Mouse (Mus musculus) G1E (cell line): Measurements from ENCODE around the gene Nqo1. TPM values are rescaled to one million over a fixed set of nuclear protein-coding genes. Genes with fewer than 3 reads are reported as not detected.

Experiments used
- ATAC-seq: 2 replicates; pipeline ENCODE4 v1.8.0; 2016; ENCODE audit warnings: mild to moderate bottlenecking; ENCODE audit not compliant: insufficient number of reproducible peaks, poor library complexity, low FRiP score, severe bottlenecking; ENCODE audit errors: extremely low read depth
- DNase-seq: peaks from one replicate; pipeline ENCODE4 v3.0.0; 2012; ENCODE audit warnings: low spot score
- H3K27me3 ChIP-seq: 2 replicates; pipeline ENCODE4 v1.6.1; 2012; ENCODE audit warnings: mild to moderate bottlenecking, low read length, inconsistent platforms; ENCODE audit not compliant: insufficient read depth
- H3K36me3 ChIP-seq: replicated peaks from 2 replicates; pipeline ENCODE3; 2012; ENCODE audit warnings: mild to moderate bottlenecking, inconsistent platforms
- H3K4me1 ChIP-seq: 2 replicates; pipeline ENCODE4 v1.6.1; 2012; ENCODE audit warnings: low read depth, low read length, inconsistent platforms, mixed read lengths; ENCODE audit not compliant: insufficient read depth
- H3K4me3 ChIP-seq: 2 replicates; pipeline ENCODE4 v1.5.1; 2012; ENCODE audit warnings: low read depth, mild to moderate bottlenecking, inconsistent platforms, low read length, moderate library complexity, mixed read lengths
- H3K9me3 ChIP-seq: replicated peaks from 2 replicates; pipeline ENCODE4 v1.6.1; 2012; ENCODE audit warnings: inconsistent platforms
- CTCF ChIP-seq: IDR thresholded peaks from 2 replicates; pipeline ENCODE4 v1.5.1; 2012; ENCODE audit warnings: low read depth, low read length, inconsistent platforms, mixed read lengths
- GATA1 ChIP-seq: IDR thresholded peaks from 2 replicates; pipeline ENCODE4 v1.6.1; 2012; ENCODE audit warnings: borderline replicate concordance, low read length, inconsistent platforms, mixed read lengths
- GATA2 ChIP-seq: IDR thresholded peaks from 2 replicates; pipeline ENCODE4 v1.6.1; 2012; ENCODE audit warnings: low read depth, low read length, inconsistent platforms, borderline replicate concordance
- POLR2AphosphoS5 ChIP-seq: IDR thresholded peaks from 2 replicates; pipeline ENCODE4 v1.6.1; 2012; ENCODE audit warnings: low read depth, low read length, inconsistent platforms; ENCODE audit not compliant: insufficient replicate concordance
- TAL1 ChIP-seq: conservative IDR thresholded peaks from 2 replicates; pipeline ENCODE4 v1.6.1; 2012; ENCODE audit warnings: low read depth, low read length, inconsistent platforms, mixed read lengths
- polyA plus RNA-seq: library from polyadenylated mRNA; stranded (reverse); fragments of >175 nt; gene quantifications from 2 replicates; pipeline ENCODE4 v1.2.3, GENCODE M21; 2012
- total RNA-seq, 2 experiments: library from RNA; stranded (forward) in 1 of 2; stranded (reverse) in 1 of 2; fragments of 200-1000 nt in 1 of 2; fragments of >200 nt in 1 of 2; fragmentation: Nextera tagmentation in 1 of 2; gene quantifications; 2 replicates each; pipeline ENCODE4 v1.2.3; 2014 to 2017

Gene Nqo1
- total and polyA plus RNA-seq, 3 experiments: 0.35 to 13.2 (median 5.6) TPM

DNA sequence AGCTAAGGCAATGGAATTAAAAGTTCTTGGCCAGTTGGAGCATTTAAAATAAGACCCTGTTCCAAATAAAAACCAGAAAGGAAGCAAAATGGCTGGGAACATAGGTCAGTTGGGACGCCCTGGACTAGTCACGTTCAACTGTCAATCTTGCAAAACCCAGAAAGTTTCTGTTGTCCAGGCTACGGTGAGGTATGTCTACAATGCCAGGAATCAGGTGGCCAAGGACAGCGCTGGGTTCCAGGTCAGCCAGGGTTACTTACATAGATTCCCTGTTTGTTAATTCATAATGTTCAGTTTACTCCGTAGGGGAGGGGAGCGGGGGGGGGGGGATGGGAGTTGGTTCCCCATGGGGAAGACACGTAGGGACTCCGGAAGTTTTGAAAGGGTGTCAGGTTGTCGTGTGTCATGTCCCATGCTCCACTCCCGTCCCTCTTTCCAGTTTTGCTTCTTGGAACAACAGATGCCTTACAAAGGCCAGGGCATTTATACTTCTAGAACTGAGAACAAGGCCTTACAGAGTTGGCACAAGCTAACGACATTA lies 32.5 kb upstream of the Nqo1 start:
- Histone ChIP-seq H3K4me1 (peaks cover 35% of the 10 kb centered on the region), H3K27me3 (peaks cover 7% of the 10 kb centered on the region; the same call in 1 of the 2 replicates), H3K9me3 (no peaks in the 10 kb centered on the region), H3K36me3 (peaks cover 14% of the 10 kb centered on the region), H3K4me3 (peak overlapping the region; percentile 83)
- DNase-seq (peak; percentile 62), ATAC-seq (no peak)
- TF ChIP-seq CTCF (no peak), GATA2 (no peak), POLR2AphosphoS5 (no peak), GATA1 (no peak), TAL1 (no peak)

DNA sequence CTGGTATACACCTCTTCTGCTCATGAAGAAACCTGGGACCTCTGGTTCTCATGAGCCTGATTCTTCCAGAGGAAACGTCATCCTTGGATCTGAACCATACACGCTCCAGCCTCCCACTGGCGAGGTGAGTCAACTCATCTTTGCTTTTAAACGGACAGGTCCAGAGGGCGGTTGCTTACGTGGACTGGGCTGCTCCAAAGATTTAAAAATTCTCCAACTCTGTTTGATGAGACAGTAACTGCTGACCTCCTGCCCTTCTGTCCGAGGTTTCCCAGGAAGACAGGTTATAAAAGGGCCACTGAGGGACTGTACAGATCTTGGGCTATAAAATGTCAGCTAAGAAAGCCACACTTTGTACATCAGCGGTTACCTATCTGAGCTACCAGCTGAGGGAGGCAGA lies 27.8 kb upstream of the Nqo1 start:
- H3K27me3 ChIP-seq: peaks cover 30% of the 10 kb centered on the region
- DNase-seq (no peak), ATAC-seq (no peak)
- no peaks in the 10 kb centered on the region for H3K36me3 ChIP-seq
- no peaks in the 10 kb centered on the region for H3K9me3 ChIP-seq
- peaks cover 15% of the 10 kb centered on the region for H3K4me1 ChIP-seq
- no peak for TF ChIP-seq GATA2
- TF ChIP-seq CTCF: no peak
- TF ChIP-seq TAL1: no peak
- no peak for TF ChIP-seq POLR2AphosphoS5
- TF ChIP-seq GATA1: no peak
- H3K4me3 ChIP-seq: no peak overlapping the region

DNA sequence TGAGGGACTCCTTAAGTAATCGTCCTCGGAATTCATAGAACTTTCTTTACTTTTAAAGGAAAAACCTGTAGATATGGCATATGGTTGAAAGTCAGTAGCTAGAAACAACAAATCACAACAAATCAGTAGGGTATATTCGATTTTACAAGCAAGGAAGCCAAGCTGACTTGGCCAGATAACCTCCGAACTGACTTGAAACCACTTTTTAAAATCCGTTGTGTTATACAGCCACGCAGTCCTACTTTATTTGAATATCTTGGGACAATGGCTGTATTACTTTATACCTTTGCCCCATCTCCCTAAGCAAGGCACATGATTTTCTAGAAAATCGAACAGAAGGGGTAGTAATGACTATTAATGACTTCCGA lies 22.2 kb upstream of the Nqo1 start:
- Histone ChIP-seq H3K4me1 (peaks cover 51% of the 10 kb centered on the region), H3K4me3 (peak overlapping the region; percentile 88; the same call in 1 of the 2 replicates), H3K27me3 (peaks cover 23% of the 10 kb centered on the region), H3K9me3 (no peaks in the 10 kb centered on the region), H3K36me3 (peaks cover 34% of the 10 kb centered on the region)
- DNase-seq: no peak
- ATAC-seq: no peak
- TF ChIP-seq TAL1 (0 out of 2 replicates have a peak, but pooled peaks have one; percentile 32), GATA1 (no peak)

DNA sequence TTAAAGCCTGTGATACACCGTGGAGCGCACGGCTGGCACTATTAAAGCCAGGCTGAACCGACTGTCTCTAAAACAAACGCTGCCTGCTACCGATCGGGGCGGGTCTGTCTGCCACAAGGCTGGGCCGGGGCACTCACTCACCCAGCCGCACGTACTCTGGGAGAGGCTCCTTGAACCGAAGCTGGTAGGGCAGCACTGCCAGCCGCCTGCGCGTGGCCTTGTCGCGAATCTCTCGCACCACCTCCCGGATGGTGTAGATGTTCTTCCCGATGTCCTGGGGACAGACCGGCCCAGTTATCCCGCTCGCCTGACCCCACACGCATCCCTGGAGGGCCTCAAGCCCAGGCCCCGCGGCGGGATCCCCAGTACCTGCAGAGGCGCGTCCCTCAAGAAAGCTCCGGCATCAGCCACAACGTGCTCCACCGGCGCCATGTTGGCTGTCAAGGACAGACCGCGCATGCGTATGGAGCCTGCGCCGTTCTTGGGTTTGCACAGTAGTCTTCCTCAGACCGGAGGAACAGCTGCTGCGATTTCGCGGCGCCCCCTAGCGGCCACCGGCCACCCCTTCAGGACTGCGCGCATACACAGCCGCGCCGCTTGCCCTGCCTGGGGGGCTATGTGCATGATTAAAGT lies 21.7 kb upstream of the Nqo1 start, which contains the start of gene Nob1:
Gene Nob1, minus strand, starts transcription at position 455 of the 633 bp plus-strand sequence.
- Histone ChIP-seq H3K27me3 (peaks cover 18% of the 10 kb centered on the region), H3K9me3 (no peaks in the 10 kb centered on the region), H3K36me3 (peaks cover 39% of the 10 kb centered on the region), H3K4me1 (peaks cover 56% of the 10 kb centered on the region), H3K4me3 (peak within 1 kb of the TSS; percentile 88)
- peak; percentile 95 for DNase-seq
- TF ChIP-seq CTCF (peak; percentile 71), TAL1 (no peak), POLR2AphosphoS5 (no peak), GATA2 (no peak), GATA1 (no peak)
- peak; percentile 84 for ATAC-seq

DNA sequence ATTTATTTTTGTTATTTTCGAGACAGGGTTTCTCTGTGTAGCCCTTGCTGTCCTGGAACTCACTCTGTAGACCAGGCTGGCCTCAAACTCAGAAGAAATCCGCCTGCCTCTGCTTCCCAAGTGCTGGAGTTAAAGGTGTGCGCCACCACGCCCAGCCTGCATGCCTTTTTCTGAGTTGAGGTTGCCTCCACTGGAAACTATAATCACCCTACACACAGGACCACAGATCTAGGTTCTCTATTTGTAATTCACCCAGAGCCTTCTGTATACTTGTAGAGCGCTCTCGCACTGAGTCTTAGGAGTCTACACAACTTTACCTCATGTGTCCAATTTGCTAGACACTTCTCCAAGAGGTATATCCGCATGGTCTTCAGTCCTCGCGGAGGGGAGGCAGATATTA lies 21.2 kb upstream of the Nqo1 start:
- Histone ChIP-seq H3K9me3 (no peaks in the 10 kb centered on the region), H3K4me1 (peaks cover 59% of the 10 kb centered on the region), H3K27me3 (peaks cover 18% of the 10 kb centered on the region), H3K36me3 (peaks cover 44% of the 10 kb centered on the region), H3K4me3 (peak overlapping the region; percentile 88)
- DNase-seq: no peak
- TF ChIP-seq CTCF (no peak), TAL1 (no peak), GATA2 (no peak), GATA1 (no peak), POLR2AphosphoS5 (no peak)
- no peak for ATAC-seq

DNA sequence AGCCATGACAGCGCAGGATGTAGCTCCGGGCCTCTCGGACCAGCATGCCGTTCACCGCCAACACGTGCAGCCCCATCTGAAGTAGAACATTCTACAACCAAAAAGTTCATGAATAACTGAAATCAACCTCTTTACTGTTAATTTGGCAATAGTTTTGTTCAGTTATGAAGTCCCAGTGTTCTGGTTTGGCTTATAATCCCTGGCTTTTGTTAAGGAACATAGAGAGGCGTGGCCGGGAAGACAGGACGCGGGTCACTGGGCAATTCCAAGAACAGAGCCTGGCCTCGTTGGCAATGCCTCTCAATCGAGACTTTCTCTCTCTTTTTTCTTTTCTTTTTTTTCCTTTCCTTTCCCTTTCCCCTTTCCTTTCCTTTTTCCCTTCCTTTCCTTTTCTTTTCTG lies 14.0 kb upstream of the Nqo1 start:
- ATAC-seq (no peak), DNase-seq (no peak)
- Histone ChIP-seq H3K27me3 (no peaks in the 10 kb centered on the region), H3K9me3 (no peaks in the 10 kb centered on the region), H3K4me3 (no peak overlapping the region), H3K4me1 (peaks cover 63% of the 10 kb centered on the region), H3K36me3 (peaks cover 99% of the 10 kb centered on the region)
- TF ChIP-seq GATA1 (no peak), GATA2 (no peak), CTCF (no peak), TAL1 (no peak), POLR2AphosphoS5 (no peak)

DNA sequence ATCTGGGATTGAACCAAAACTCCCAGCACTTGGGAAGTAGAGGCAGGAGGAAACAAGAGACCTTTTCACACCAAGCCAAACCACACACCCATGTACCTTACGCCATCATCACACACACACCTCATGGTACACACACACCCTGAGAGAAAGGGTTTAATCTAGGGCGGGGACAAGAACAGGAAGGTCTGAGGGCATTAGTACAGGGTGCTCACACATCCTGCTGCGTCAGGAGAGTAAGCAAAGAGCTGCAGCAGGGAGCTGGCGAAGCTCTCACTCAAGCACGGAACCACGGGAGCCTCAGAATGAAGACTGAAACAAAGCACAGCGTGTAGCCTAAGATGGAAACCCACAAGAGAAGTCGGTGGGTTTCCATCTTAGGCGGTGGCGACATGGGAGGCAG lies 10.9 kb upstream of the Nqo1 start:
- no peaks in the 10 kb centered on the region for H3K27me3 ChIP-seq
- no peak for TF ChIP-seq GATA2
- TF ChIP-seq GATA1: no peak
- no peak for TF ChIP-seq CTCF
- TF ChIP-seq TAL1: no peak
- no peak for TF ChIP-seq POLR2AphosphoS5
- H3K36me3 ChIP-seq: peaks cover 98% of the 10 kb centered on the region
- DNase-seq (no peak), ATAC-seq (no peak)
- peaks cover 44% of the 10 kb centered on the region for H3K4me1 ChIP-seq
- no peak overlapping the region for H3K4me3 ChIP-seq
- H3K9me3 ChIP-seq: no peaks in the 10 kb centered on the region
